Mouse (Mus musculus) testis, postnatal 14 days (tissue): ENCODE data around the gene Slc8a3.
"Not testable (repeated sequence)": the region's sequence is repeated elsewhere in the genome, so short reads cannot be mapped to it uniquely, and the experiment has no call there.

Experiments
- DNase-seq: peaks from one replicate; pipeline ENCODE4 v3.0.0; 2021; ENCODE audit warnings: low spot score

Slc8a3 gene

DNA sequence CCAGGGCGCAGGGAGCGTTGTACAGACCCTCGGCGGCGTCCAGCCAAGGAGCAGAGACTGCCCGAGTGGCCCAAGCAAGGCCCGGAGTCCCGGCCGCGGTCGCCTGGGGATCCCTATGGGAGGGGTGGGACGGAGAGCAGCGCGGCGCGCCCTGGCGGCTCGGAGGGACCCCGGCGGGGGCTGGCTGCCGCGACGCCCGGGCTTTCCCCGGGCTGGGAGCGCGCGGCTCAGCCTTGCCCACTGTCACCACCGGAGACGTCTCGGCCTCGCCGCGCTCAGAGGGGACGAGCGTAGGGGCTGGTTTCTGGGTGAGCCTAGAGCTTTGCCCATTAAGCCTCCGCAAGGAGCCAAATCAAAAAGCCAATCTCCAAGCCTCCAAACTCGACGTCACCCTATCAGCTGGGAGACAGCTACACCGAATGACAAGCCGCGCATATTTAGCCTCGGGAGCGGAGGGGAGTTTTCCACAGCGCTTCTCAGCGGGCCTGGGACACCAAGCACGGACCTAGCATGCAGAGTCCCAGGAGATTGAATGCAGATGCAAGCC lies at the start of gene Slc8a3:
Gene Slc8a3, minus strand, starts transcription at position 306 of the 547 bp plus-strand sequence.
- DNase-seq = peak; percentile 12

DNA sequence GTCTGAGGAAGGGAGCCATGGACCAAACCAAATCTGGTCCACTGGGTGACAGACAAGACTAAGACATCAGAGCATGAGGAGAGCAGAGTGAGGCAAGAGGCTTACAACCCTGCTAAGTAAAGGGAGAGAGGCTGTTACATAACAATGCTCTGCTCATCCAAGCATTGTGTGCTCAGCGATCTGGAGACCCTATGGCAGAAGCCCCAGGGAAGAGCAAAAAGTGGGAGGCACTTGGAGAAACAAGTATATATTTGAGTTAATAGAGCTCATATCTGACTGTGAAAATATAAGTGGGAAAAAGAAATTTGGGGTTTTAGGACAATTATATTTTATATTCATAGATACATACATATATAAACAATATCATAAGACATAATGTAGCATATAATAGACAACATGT lies 46.4 kb upstream of the Slc8a3 start, which contains the start of gene Gm4787:
Gene Gm4787, minus strand, starts transcription at position 101 of the 400 bp plus-strand sequence.
- not testable (repeated sequence) for DNase-seq

DNA sequence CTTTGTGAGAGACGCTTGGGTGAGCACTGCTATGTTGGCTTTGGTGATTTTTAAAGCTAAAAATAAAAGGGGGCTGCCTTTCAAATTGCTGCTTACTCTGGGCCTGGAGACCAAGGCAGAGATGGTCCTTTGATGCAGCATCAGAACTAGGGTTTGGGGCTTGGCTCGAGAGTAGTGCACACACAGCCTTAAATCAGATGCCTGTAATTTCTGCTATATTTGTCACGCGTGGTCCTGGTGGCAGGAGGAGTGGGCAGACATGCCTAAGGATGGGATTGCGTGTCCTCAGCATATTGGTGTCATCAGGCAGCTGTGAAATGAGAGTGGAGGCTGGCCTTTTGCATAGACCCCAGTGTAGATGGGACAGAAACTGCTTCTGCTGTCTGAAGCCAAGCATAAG lies 861 bp upstream of the Slc8a3 start:
- DNase-seq = no peak

DNA sequence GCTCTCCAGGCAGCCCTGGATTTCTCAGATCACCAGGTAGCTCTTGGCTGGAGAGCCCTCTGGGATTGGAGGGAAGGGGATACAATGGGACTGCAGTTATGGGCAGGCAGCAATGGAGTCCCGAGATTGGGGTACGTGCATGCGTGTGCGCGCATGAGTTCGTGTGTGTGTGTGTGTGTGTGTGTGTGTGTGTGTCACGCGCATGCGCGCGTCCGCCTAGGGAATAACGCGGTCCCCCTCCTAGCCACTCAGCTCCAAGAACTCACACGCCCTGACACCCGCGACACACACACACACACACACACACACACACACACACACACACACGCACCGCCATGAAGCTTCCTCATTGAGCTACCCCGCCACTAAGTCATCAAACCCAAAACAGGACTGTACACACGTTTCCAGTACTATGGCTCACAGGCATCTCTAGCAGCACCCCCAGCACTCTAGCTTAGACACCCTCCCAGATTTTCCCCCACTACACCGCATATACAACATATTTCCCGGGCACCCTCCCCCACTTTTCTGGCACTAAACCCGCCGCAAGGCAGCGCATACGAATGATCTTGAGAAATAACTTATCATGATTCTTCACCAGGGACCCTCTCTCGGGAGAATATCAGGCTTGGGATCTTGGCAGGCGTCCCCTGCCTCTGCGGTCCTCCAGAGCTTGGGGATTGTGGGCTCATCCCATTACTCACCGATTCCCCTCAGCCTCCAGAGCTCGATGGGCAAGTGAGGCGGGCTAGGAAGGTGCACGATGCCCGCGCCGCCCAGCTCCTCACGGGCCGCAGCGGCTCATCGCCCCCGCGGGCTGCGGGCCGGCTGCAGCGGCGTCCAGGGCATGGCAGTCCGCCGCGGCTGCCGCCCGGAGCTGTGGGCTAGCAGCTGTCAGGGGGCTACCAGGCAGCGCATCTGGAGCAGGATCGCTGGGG lies 774 bp downstream of the Slc8a3 start:
- no peak for DNase-seq

DNA sequence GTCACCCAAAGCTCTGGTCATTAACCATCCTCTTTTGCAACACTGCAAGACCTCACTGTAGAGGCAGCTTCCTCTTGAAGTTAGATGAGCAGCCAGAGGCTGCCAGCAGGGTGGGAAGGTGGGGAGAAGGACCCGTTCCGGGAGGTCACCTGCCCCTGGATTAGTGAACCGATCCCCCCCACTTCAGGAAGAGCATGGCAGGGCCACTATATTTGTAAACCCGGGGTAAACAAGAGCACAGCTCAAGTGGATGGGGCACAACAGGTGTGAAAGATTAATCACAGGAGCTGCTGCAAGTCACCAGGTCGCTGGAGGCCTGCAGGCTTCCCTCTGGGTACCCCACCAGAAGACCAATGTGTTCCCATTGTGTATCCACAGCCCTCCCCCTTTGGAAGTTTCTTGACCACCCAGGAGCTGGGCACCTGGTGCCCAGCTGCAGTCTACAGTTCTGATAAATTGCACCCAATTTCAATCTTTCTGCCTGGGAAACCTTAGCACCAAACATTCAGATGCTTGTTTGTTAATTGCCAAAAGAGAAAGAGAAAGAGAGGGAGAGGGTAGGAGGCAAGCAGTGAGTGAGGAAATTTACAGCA lies 1.8 kb downstream of the Slc8a3 start:
- no peak for DNase-seq

DNA sequence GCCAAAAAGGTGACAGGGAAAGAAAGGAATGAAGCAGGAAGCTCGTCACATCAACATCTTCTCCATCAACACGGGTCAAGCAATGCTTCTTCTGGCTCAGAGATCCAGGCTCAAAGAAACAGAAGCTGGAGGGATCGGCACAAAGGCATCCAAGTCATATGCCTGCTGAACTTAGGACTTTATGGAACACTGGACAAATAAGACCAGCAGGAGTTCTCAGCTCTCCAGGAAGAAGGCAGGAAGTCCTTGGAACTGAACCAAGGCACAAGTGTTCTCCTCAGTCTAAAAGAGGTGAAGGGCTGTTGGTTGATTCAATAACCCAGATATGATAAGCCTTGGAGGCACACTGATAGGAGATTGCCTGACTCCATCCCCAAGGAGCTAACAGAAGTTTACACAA lies 8.0 kb downstream of the Slc8a3 start:
- no peak for DNase-seq

DNA sequence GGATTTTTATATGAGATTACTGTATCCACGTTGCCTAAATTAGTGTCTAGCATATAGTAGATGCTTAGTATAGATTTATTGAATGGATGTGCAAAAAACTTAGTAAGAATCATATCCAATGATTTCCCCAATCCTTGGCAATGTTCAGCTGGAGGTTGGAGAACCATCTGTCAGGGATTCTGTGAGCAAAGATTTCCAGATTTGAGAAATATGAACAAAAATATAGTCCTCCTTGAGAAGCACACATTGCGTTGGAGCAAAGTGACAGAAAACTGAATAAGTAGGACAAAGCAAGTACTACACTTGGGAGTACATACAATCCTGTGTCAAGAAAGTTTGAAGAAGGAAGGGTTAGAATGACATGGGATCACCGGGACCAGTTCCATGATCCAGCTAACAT lies 8.9 kb downstream of the Slc8a3 start:
- no peak for DNase-seq

DNA sequence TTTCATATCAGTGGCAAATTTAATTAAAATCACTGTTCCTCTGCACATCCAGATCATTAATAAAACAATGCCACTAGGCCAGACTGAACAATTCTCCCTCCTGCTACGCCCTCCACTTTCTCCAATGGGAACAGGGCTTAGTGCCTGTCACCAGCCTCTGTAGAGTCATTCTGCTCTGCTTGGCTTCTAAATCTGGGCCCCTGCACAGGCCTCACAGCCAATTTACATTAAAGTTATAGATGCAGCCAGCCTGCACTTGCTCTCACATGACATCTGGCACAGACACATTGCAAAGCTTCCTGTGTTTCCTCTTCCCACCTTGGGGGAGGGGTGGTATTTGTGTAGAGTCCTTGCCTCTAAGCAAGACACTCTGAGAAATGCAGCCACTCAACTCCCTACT lies 12.0 kb downstream of the Slc8a3 start:
- DNase-seq = no peak

DNA sequence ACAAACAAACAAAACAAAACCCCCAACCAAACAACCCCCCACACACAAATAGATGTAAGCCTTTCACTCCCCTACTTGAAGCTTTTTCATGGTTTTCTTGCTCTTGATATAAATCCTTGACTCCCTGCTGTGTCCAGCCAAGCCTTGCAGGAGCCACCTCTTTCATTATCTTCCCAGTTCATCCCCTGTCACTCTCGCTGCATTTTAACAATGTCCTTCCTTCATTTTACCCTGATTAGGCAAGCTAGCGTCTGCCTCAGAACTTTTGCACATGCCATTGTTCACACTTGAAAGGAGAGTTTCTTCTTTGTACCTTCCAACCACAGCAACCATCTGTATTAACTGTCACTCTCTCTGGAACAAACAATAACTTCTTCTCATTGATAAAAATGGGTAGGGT lies 15.2 kb downstream of the Slc8a3 start:
- DNase-seq = no peak

DNA sequence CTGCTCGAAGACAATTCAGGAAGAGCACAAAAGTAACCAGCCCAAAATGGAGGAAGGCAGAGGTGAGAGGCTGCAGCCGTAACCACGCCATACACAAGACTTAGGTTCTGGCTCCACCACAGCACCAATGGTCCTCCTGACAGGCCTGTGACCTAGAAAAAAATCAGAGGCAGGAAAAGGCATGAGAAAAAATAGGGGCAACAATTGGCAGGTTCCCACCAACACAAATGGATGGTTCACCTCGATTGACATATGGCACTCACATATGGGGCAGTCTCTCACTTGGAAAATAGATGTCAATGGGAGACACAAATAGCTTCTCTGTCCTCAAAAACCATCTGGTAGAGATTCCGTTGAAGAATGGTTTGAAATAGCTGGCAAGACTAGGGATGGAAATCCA lies 17.0 kb downstream of the Slc8a3 start:
- no peak for DNase-seq

DNA sequence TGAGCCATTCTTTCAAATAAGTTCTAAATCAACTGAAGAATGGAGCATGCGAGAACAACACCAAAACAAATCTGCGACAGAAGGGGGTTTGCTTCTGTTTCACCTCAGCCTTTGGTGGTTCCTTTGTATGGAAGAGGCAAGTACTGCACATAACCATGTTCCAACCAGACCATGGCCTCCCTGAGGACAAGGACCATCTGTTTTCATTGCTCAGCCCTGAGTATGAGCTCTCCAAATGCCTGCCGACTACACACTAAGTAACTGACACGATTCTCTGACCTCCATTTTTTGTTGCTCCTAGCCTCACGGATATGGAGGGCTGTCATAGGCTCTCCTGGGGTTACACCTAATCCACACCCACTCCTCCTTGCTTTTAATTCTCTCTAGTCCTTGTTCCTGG lies 29.4 kb downstream of the Slc8a3 start:
- DNase-seq = no peak

DNA sequence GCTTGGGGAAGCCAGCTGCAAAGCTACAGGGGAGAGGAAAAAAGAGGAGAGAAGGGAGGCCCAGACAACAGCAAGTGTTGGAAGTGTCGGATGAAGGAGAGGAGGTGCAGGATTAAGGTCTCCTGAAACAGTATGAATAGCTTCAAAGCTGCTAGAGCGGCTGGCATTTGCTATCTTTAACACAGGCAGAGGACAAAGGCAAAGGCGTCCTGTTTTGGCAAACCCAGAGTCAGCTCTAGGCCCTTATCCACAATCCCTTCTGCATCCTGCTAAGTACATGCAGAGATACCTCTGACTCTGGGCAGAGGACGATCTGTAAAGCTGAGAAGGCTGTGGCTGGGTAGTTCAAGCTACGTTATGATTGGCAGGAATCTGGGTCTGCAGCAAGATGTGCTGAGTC lies 38.4 kb downstream of the Slc8a3 start:
- DNase-seq = no peak

DNA sequence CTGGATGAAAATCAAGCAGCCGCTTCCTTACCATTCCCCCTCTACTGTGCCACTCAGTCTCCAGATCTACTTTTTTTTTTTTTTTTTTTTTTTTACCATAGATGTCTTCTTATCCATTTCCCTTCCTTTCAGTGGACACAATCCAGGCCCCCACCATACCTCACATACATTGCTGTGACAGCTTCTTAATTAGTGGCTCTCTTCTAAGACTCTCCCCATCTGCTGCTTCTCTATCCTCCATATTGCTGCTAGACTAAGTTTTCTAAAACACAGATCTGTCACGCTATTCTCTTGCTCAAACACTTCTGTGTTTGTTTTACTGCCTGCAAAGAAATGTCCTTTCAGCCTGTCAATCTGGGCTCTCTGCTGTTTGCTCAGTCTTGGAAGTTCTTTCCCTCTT lies 54.9 kb downstream of the Slc8a3 start:
- DNase-seq = no peak

DNA sequence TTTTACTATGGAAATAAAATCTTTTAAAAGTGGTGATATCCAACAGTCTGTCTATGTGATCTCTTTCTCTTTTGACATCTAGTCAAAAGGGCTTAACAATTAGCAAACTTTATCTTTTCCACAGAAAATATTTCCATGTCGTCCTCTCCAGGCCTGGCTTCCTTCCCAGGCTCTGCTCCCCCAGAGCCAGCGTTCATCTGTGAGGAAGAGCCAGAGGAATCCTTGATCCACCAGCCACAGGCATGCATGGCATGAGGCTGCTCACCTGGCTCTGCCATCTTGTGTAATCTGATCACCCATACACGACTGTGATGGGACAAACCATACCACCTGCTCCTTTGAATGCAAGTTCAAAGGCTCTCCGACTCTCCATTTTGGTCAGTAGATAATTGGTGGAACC lies 58.4 kb downstream of the Slc8a3 start:
- no peak for DNase-seq

DNA sequence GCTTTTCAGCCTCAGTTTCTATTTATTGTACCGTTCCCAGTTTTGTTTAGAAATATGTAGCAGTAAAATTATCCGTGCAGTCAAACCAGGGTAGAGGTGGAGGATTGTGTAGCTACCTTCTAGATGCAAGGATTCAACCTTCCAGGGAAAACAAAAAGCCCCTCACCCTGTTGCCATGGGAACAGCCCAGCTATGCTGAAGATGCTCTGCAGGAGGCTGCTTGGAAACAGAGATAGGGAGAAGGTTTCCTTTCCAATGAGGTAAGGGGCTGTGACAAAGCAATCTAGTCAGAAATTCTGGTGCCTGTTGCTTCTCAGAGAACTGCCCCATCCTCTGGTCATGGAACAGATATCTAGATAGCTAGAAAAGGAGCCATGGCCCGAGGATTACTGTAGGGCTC lies 59.6 kb downstream of the Slc8a3 start:
- DNase-seq = no peak

DNA sequence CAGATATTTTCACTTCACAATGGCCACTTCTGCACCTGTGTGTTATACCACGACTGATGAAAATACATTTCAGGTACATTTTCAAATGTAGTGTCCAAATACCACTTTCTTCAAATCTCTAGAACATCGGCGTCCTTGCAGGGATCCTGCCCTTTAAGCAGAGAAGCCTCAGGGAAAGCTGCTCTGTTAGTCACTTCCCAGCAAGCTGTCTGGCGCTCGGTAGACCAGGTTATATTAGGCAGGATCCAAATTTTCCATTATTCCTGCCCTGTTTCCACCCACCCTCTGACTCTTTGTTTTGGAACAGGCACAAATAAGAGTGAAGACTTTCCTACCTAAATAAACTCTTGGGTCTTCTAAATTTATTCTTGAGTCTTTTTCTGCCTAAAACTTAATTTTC lies 63.7 kb downstream of the Slc8a3 start:
- DNase-seq = no peak

DNA sequence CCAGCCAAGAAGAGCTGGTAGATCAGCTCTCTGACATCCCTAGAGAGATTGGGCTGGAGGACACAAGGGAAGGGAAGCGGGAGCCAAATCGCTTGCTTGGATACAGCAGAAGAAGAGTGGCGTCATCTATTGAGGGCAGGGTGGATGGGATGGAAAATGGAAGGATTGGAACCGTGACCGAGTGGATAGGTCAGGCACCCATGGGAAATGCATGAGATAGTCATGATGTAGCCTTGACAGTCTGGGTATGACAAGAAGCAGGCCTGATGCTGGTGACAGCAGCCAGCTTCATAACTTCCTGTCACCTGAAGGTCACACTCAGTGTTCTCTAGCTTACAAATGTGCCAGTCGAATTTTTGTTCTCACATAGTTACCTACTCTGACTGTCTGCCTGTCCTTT lies 70.2 kb downstream of the Slc8a3 start:
- DNase-seq = no peak

DNA sequence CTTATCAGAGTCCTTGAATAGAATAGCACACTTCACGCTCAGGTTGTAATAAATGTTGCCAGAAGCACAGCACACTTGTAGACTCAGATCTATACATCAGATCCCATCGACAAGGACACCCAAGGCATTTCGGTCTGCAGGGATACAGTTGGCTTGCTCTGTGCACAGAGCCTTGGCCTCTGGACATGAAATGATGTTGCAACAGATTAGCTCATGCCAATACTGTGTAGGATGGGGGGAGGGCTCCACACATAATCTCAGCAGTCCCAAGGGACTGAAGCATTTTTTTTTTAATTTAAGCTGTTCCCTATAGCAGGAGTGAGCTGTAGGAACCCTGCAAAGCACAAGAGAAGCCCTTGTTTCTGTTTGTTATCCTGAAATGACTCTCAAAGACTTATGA lies 74.8 kb downstream of the Slc8a3 start:
- no peak for DNase-seq

DNA sequence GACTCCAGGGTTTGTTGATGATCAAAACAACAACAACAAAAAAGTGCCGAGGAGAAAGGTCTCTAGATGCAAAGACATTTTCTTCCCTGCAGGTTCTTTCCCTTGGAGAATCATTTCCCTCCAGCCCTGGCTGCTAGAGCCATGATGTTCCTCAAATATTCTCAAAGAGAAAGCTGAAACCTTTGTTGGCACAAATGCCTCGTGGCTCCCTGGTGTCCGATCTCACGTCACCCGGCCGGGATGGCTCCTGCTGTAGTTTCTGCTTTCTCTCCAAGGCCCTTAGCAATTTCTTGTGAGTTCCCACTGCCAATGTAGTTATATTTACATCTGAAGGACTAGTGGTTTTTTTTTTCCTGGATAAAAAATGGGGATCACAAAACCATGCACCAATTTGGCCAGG lies 87.6 kb downstream of the Slc8a3 start:
- DNase-seq = no peak

DNA sequence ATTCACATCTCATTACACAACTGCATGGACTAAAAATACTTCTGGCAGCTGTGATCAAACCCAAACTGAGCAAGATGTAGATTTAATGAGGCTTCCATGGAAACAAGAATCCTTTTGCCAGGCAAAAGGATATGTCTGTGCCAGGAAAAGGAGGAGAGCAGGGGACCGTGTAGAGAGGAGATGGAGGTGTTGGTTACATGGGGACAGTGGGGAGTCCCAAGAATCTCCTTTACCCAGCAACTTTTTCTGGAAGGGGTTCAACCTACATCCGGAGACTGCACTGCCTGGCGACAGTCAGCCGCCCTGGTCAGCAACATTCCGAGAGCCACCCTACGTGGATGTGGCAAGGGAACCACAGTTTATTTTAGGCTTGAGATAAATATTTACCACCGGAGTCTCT lies 88.0 kb downstream of the Slc8a3 start:
- DNase-seq = no peak

DNA sequence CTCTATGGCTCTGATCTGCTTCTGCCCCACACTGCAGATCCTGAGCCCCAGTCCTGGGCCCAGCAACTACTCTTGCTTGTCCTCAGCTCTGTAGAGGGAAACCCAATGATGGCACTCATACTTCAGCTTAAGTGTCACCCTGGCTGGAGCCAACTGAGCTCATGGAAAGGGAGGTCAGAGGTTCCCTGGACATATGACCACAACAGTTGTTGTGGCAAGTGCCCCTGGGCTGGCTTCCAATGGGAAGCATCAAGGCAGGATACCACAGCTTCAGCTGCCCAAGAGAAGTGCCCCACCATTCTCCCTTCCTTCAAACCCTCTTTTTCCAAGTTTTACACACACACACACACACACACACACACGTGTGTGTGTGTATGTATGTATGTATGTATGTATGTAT lies 88.5 kb downstream of the Slc8a3 start:
- DNase-seq = no peak

DNA sequence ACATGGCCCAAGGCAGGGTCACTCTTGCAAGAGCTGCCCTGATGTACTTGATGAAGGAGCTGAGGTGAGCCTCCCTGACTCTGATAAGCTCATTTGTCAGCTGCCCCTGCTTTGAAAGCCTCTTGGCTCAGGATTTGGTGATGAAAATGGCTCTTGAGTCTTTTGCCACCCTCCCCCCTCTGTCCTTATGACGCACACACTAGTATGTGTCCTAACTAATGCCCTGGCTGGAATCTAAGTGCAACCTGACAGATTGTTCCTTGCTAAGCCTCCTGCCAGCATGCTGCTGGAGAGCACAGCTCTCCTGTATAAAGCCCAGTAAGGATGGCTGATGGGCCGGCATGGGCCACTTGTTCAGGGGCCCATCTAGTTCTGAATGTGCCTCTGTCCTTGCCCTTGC lies 91.3 kb downstream of the Slc8a3 start:
- DNase-seq = no peak

DNA sequence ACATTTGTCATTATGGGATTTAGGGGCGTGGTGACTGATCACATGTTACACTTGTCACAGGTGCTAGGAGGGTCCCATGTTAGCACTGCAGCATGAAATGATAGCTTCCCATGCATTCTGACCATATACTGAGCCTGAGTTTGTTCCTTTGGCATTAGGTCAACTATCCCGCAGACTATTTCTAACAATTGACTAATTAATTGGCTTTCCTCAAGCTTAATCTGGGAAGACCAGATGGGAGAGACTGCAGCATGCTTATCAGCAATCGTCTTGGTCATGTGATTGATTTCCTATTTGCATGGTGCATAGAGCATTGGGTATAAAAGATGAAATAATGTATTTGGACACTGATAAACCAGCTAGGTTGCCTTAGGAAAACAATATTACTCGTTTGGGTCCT lies 91.9 kb downstream of the Slc8a3 start:
- DNase-seq = no peak
